Mouse (Mus musculus): ENCODE measurements around the gene Abcc2. TPM values are rescaled to one million over a fixed set of nuclear protein-coding genes. Genes with fewer than 3 reads are reported as not detected.

Gene Abcc2
- total RNA-seq, 1 experiment from 2014 or later, result 0.76 TPM

DNA sequence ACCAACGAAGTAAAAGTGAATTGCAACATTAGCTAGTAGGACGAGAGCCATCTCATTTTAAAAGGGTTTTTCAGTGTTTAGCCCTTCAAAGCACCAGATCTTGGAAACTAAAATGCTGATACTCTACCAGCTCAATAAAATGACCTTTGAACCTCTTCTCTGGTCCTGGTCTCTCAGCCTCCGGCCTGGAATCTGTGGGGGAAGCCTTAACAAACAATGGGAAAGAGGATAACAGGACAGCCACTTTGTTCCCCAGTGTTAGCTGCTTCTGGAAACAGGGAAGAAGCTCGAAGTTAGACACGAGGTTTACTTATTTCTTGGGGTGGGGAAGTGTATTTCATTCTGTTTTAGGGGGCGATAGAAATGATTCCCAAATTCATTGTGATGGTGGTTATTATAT, 9.7 kb upstream of the Abcc2 start:
- ATAC-seq (replicated peaks; ENCODE audit: insufficient number of reproducible peaks, low FRiP score, low TSS enrichment, poor library complexity, severe bottlenecking), result no peak

DNA sequence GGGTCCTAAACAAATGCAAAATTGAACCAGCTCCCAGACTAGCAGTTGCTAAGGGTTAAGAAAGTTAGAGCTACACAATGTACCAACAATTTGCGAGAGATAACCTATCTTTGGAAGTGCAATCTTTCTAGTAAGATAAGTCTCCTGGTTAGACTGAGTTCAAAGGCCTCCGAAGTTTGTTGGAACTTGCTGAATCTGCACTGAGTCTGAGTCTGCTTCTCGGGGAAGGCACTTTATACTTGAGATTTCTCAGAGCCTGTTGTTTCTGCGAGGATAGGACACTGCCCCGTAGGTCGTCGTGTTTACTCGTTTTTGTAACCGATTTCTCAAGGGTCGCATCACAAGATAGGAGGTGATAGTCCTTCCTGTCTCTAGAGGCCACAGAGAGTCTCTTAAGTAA, 6.6 kb upstream of the Abcc2 start:
- no peak for ATAC-seq (replicated peaks; ENCODE audit: insufficient number of reproducible peaks, low FRiP score, low TSS enrichment, poor library complexity, severe bottlenecking)

DNA sequence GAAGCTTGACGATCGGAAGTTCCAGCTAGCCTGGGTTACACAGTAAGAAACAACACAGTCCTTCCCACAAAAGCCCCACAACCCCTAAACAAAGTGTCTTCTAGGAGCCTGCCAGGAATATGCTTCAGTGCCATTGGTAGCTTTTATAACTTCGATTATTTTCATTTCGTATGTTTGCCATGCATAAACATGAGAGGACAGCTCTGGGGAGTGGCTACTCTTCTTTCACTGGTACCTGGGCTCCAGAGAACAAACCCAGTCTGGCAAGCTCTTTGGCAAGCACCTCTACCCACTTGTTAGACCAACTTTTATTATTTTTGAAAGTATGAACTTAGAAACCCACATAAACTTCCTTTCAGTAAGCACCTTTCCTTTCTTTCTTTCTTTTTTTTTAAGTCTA, 5.4 kb upstream of the Abcc2 start:
- no peak for ATAC-seq (replicated peaks; ENCODE audit: insufficient number of reproducible peaks, low FRiP score, low TSS enrichment, poor library complexity, severe bottlenecking)

DNA sequence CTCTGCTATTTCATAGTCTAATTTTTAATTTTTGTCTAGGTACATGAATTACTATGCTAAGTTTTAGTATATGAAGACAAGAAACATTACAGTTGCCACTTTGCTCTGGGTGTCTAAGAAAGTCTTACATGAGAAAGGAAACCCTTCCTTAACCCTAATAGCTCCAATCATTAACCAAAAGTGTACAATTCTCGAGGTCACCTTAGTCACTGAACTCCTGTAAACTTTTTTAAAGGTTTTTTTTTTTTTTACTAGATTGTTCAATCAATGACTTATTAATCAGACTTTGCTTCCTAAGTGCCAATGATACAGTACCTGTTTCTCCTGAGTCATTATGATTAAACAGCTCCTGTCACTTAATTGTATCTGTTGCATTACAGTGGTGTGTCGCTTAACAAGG, 4.7 kb upstream of the Abcc2 start:
- no peak for ATAC-seq (replicated peaks; ENCODE audit: insufficient number of reproducible peaks, low FRiP score, low TSS enrichment, poor library complexity, severe bottlenecking)

DNA sequence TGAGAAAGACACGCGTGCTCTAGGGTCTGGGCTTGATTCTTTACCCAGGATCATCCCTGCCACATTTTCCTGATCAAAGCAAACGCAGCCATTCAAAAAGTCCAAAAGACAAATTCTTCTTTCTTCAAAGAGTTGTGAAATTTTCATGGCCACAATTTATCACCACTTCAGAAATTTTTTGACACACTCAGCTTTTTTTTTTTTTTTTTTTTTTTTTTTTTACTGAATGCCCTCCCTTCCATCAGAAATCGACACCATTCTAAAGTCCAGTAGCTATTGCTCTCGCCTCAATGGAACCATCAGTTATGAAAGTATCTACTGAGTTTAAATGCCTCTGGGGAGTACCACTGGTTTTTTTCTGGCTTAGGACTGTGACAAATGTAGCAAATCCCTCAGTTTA, 1.6 kb upstream of the Abcc2 start:
- ATAC-seq (replicated peaks; ENCODE audit: insufficient number of reproducible peaks, low FRiP score, low TSS enrichment, poor library complexity, severe bottlenecking), result no peak

DNA sequence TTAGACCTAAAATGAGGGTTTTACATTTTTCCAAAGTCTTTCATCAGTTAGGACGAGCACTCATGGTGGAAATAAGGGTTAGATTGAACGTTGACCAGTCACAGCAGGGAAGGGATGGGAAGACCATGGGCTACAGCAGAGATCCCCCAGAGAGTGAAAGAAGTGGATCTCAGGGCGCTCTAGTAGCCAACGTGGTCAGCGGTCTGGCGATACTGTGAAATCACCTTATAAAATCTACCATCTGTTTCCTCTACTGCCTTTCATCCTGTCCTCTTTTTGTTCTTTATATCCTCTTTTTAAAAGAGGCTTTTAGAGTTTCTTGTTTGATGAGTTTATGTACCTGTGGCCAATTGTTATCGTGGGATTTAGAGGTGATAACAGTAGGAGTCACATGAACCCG, 2.8 kb downstream of the Abcc2 start:
- ATAC-seq (replicated peaks; ENCODE audit: insufficient number of reproducible peaks, low FRiP score, low TSS enrichment, poor library complexity, severe bottlenecking), result no peak

DNA sequence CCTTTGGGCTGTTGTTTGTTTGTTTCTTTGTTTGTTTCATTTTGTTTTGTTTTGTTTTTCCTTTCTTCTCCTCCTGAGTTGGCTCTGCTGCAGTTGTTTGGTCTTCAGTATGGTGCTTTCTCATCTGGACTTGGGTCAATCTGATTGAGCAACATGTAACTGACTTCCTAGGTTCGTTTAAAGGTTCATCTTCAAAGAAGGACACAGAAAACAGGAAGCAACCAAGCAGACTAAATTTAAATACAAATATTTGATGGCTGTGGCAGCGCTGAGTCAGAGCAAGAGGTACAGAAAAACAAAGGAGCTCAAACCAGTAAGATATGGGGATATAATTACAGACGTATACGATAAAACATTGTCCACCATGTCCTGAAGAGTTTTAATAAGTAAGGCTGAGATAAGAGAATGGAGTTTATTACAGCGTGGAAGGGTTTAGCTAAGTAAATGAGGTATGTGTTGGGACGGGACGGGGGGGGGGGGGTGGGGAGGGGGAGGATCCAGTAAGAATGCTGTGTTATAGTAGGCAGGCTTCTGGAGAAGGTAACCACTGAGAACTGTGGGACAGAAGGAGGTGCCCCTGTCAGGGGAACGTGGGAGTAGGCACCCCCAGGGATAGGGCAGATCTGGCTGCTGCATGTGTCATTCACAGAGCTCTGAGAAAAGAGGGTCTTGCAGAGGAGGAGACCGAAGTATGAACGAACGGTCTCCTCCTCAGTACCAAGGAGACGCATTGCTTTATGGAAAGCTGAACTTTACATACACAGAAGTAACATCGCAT, 4.4 kb downstream of the Abcc2 start:
- peak; percentile 89 for ATAC-seq (replicated peaks; ENCODE audit: insufficient number of reproducible peaks, low FRiP score, low TSS enrichment, poor library complexity, severe bottlenecking)

DNA sequence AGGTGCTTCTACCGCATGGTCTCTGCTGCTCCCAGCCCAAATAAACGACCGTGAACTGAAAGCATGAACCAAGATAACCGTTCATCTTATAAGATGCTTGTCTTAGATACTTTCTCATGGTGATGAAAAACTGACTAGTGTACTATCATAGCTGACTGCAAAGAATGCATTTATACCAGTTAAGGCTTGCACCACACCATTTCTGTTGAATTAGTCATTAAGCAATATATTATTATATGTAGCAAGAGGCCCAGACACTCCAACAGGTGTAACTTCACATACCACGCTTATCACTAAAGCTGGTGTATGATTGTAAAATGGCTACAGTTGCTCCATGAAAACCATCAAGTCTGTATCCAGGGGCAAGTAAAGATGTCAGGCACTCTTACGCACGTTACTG, 7.8 kb downstream of the Abcc2 start:
- ATAC-seq (replicated peaks; ENCODE audit: insufficient number of reproducible peaks, low FRiP score, low TSS enrichment, poor library complexity, severe bottlenecking), result no peak

DNA sequence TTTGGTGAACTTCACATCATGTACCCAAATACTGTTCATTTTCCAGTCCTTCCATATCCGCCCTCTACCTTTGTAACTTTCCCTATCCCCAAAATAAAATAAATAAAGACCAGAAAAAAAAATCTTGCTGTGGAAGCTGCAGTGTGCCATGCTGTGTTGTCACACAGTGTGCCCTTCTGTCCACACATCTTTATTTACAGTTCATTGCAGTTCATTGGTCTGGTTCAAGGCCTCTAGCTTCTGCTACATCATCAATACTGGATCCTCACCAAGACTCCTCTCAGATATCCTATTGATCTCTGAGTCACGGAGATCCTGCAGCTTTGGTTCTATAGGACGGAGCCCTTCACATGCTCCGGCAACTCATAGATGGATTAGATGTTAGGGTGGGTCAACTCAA, 10.5 kb downstream of the Abcc2 start:
- no peak for ATAC-seq (replicated peaks; ENCODE audit: insufficient number of reproducible peaks, low FRiP score, low TSS enrichment, poor library complexity, severe bottlenecking)

DNA sequence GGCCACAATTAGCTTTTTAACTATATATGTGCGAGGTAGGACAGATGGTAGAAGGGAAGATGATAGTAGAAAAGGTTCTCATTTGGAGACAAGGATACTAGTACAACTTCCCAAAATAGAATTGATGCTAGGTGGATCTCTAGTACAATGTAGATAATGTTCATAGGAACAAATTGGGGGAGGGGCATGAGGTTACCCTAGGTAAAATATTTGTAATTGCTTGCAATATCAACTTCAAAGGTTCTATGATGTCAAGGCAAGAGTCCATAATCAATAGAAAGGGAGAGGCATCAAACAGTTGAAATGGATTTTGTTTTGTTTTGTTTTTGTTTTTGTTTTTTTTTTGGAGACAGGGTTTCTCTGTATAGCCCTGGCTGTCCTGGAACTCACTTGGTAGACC, 12.0 kb downstream of the Abcc2 start:
- ATAC-seq (replicated peaks; ENCODE audit: insufficient number of reproducible peaks, low FRiP score, low TSS enrichment, poor library complexity, severe bottlenecking), result no peak

DNA sequence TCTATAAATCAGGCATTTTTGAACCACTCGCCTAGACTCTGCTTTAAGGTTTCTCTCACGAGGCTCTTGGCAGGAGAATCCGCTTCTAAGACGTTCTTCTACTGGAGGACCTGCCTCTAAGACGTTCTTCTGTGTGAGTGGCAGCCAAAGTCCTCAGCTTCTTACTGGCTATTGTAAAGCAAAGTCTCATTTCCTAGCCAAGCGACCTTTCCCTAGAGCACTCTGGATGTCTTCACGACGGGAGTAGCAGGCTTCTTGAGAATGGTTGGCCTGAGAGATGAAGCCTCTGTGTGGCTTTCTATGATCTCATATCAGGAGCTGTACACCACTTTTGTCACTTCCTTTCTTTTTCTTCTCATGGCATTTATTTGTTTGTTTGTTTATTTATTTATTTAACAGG, 13.5 kb downstream of the Abcc2 start:
- ATAC-seq (replicated peaks; ENCODE audit: insufficient number of reproducible peaks, low FRiP score, low TSS enrichment, poor library complexity, severe bottlenecking), result no peak

DNA sequence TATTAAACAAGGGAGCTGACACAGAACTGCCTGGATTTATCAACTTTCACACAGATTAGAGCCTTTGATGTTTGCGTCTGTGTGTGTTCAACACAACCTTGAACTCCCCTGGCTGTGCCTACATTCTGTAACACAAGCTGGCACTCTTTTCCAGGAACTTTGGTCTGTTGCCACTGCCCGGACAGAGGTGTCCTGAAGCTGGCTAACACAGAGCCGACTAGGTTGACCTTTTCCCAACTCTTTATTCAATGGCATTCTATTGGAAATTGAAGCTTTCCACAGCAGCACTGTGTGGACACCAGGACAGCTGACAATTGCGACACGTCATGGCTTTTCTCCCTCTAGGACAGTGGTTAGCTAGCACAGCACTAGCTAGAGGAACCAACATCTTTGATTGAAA, 15.2 kb downstream of the Abcc2 start:
- no peak for ATAC-seq (replicated peaks; ENCODE audit: insufficient number of reproducible peaks, low FRiP score, low TSS enrichment, poor library complexity, severe bottlenecking)

DNA sequence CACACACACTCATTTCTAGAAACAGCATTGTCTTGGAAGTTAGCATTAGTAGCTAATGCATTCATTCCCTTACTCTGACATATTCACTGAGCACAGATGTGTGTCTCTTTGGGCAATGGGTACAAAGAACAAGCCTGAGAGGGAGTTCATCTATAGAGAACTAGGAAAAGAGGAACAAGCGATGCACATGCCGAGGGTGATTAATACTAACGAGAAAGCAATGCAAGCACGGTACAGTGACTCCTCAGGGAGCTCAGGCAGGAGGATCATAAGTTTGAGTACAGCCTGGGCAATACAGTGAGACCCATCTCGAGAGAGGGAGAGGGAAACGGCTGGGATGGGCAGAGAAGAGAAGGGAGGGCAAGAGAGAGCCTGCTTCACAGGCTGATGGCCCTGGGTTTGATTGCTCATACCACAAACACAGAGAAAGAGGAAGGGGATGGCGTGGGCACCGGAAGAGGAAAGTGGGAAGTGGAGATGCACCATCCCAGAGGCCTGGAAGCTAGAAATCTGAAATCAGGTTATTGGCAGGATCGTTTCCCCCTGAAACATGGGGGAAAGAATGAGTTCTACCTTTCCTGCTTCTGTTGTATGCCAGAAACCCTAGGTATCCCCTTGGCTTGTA, 19.5 kb downstream of the Abcc2 start:
- peak; percentile 67 for ATAC-seq (replicated peaks; ENCODE audit: insufficient number of reproducible peaks, low FRiP score, low TSS enrichment, poor library complexity, severe bottlenecking)

DNA sequence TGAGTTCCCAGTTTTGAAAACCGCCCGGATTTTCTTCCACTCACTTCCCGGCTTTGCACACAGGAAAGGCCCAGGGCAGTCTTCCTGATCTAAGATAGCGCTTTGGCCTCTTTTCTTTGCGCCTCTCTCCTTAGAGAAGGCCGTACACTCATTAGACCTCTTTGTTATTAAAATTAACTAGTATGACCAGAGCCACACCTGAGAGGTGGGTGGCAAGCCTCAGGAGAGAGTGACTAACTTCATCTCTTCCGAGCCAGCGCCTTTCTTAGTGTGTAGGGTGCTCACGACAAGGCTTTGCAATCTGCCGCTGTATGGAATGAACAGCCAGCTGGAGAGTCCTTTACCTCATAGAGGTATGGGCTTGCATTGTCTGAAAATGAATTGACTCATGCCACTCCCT, 21.9 kb downstream of the Abcc2 start:
- ATAC-seq (replicated peaks; ENCODE audit: insufficient number of reproducible peaks, low FRiP score, low TSS enrichment, poor library complexity, severe bottlenecking), result no peak

DNA sequence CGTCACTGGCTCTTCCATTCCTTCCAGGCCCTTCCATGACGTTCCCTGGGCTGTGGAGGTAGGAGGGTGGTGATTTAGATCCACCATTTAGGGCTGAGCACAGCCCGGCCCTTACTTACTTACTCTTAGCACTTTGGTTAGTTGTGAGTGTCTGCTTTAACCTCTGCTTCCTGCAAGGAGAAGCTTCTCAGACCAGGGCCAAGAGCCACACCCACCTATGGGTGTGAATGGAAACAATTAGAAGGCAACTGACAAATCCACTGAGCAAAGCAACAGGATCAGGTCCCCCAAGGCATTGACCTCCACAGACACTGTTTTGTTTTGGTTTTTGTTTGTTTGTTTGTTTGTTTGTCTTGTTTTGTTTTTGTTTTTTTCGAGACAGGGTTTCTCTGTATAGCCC, 27.3 kb downstream of the Abcc2 start:
- ATAC-seq (replicated peaks; ENCODE audit: insufficient number of reproducible peaks, low FRiP score, low TSS enrichment, poor library complexity, severe bottlenecking), result no peak

DNA sequence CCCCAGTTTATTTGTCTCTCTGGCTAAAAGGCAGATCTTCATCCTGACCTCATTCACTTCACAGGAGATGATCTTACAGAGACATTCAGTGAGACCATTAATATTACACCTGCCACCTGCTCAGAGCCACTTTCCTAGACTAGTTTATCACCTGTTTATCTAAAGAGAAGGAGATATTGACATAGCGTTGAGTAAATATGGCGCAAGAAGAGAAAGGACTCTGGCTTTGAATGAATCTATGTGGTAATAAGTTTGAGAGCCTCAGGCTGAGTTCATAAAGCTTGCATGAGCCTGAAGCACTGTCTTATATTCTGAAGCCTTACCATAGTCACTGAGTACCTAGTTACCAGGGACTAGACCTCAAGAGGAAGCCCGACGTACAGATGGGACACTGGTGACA, 29.4 kb downstream of the Abcc2 start:
- no peak for ATAC-seq (replicated peaks; ENCODE audit: insufficient number of reproducible peaks, low FRiP score, low TSS enrichment, poor library complexity, severe bottlenecking)

DNA sequence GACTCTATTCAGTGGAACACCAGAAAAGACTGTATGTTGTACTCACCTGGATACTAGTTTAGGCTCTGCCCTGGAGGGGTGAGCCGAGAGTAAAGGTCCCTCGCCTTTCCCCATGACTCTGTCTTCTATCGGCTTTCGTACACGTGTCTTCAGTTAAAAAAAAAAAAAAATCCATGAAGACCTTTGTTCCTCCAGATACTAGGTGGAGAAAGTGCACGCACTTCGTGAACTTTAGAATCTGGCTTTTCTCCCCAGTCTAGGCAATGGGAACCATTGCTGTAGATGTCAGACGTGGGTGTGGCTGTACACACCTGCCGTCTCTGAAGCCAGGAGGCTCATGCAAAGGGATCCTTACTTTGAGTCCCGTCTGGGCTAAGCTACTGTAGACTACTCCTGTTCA, 31.3 kb downstream of the Abcc2 start:
- no peak for ATAC-seq (replicated peaks; ENCODE audit: insufficient number of reproducible peaks, low FRiP score, low TSS enrichment, poor library complexity, severe bottlenecking)

DNA sequence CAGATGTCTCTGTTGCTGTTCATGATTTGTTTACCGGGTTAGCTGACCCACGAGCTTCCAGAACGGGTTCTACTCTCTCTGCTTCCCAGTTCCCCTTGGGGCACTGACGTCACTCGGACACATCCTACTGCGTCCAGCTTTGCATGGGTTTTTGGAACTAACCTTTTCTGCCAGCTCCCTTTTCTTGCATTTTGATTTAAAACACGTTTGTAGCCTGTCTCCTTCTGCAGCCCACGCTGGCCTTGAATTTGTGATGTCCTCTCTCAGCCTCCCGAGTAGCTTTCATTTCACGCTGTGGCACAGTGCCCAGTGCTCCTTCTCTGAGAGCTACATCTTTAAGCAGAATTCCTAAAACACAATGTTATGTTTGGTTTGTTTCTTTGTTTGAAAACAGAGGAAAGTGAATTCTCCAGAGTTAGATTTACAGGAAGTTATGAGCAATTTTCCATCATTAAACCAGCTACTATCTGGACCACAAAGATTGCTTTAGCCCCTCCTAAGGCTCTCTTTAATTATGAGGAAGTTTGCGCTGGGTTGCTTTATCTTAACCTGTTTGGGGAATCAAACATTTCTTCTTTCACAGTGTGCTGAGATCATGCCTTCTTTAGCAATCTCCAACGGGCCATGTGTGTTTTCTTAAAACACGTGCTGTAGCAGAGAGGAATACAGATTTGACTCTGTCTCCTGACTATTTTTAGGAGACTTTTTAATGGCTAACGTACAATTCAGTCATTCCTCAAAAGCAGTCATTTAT, 33.8 kb downstream of the Abcc2 start:
- ATAC-seq (replicated peaks; ENCODE audit: insufficient number of reproducible peaks, low FRiP score, low TSS enrichment, poor library complexity, severe bottlenecking), result no peak

DNA sequence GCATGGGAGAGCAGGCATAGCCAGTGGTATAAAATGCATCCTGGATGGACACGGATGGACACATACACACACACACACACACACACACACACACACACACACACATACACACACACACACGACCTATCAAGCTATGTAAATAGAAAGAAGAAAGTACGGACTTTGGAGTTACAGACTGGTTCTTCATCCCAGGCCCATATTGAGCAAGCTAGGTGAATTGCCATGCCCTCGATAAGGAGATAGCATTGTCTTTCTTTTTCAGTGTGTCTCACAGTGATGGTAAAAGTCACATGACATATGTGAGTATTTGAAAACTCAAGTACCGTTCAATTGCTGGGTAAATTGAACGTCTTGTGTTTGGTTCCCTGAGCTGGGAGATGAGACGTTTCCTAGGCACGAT, 44.9 kb downstream of the Abcc2 start:
- no peak for ATAC-seq (replicated peaks; ENCODE audit: insufficient number of reproducible peaks, low FRiP score, low TSS enrichment, poor library complexity, severe bottlenecking)
